Mouse (Mus musculus) olfactory bulb, adult 2 months (tissue): Measurements from ENCODE around the gene Dusp1. TPM values are rescaled to one million over a fixed set of nuclear protein-coding genes. Genes with fewer than 3 reads are reported as not detected.

Experiments used
- H3K27ac ChIP-seq: fragments of 200-500 bp; 2 replicates; pipeline ENCODE4 v1.5.1; 2012; ENCODE audit warnings: low read depth, low read length; ENCODE audit not compliant: insufficient read depth
- H3K4me1 ChIP-seq: fragments of 200-500 bp; 2 replicates; pipeline ENCODE4 v1.6.1; 2012; ENCODE audit warnings: low read length; ENCODE audit not compliant: control insufficient read depth, insufficient read depth
- H3K4me3 ChIP-seq: fragments of 200-500 bp; 2 replicates; pipeline ENCODE4 v1.5.1; 2012; ENCODE audit warnings: mild to moderate bottlenecking, low read depth, low read length, moderate library complexity; ENCODE audit not compliant: insufficient read depth
- CTCF ChIP-seq: fragments of 200-500 bp; IDR thresholded peaks from 2 replicates; pipeline ENCODE4 v1.5.1; 2012; ENCODE audit warnings: low read depth, mild to moderate bottlenecking, low read length, moderate library complexity; ENCODE audit not compliant: insufficient read depth
- POLR2A ChIP-seq: fragments of 200-500 bp; IDR thresholded peaks from 2 replicates; pipeline ENCODE4 v1.6.1; 2012; ENCODE audit warnings: mild to moderate bottlenecking, low read depth, low read length, moderate library complexity; ENCODE audit not compliant: insufficient read depth
- WGBS: fragments of 180-500 bp; shearing (Covaris S2); methylation state at CpG from one replicate; pipeline ENCODE4 v1.1.7; 2018; 5-methylcytosine and 5-hydroxymethylcytosine counted together
- polyA plus RNA-seq: library from polyadenylated mRNA; stranded (reverse); fragments of >200 nt; gene quantifications from 2 replicates; pipeline ENCODE4 v1.2.4, GENCODE M21; 2012; ENCODE audit warnings: low replicate concordance; ENCODE audit not compliant: missing spikeins, insufficient read depth, insufficient read length

Dusp1 gene
- polyA plus RNA-seq, 1 experiment, result not detected

DNA sequence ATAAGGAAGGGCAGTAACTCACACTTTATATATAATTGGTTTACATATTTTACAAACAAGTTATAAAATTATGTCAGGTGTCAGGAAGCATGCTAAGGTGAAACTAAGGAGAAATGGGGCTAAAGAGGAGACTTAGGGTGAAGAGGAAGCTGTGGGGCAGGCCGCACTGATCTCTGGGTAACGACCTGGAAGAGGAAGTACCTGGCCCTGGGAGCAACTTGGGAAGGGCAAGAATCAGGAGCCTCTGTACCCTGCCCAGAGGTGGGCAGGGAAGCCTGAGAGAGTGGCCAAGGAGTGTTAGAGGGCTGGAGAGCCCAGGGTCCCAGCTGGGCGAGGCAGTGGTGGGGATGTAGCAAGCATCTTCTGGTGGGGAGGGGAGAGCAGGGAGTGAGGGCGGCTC is 81.0 kb downstream of the Dusp1 start:
- TF ChIP-seq CTCF (no peak), POLR2A (no peak)
- Histone ChIP-seq H3K27ac (no peak overlapping the region), H3K4me3 (no peak overlapping the region), H3K4me1 (peaks cover 9% of the 10 kb centered on the region; the same call in 1 of the 2 replicates)
- 94% methylated on average over 4 of the region's 4 CpGs for WGBS

DNA sequence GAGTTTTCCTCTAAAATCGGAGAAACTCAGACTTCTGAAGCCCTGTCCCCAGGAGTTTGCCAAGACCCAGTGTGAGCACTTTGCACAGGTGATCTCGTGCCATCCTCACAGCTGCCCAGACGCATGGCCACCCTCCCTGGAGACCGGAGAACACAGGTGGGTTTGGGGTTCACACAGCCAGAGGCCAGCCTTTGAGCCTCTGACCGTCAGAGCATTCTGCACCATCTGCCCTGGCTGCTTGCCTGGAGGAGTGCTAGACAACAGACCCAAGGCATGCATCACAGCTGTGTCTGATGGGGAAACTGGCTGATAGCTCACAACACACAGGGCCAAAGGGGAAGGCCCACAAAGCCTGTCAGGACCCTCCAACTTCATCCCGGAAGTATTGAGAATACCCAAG is 82.3 kb downstream of the Dusp1 start:
- 77% methylated on average over 6 of the region's 6 CpGs for WGBS
- Histone ChIP-seq H3K4me1 (peaks cover 9% of the 10 kb centered on the region; the same call in 1 of the 2 replicates), H3K4me3 (no peak overlapping the region), H3K27ac (no peak overlapping the region)
- TF ChIP-seq CTCF (no peak), POLR2A (no peak)

DNA sequence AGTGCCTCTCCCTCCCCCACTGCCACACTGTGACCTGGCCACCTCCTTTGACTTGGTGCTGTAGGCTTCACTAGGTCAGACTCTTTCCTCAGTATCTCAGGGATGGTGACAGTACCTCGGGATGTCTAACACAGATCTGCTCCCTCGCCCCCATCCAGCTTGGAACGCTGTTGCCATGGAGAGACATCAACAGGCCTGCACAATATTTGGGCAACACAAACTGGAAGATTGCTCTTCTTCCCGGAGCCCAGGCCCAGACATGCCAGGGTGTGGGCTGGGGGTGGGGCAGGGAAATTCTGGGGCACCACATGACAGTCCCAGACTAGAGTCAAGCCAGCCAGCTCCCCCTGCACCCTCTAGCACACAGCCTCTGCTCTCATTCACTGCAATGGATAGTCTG is 83.3 kb downstream of the Dusp1 start:
- Histone ChIP-seq H3K27ac (no peak overlapping the region), H3K4me1 (peaks cover 9% of the 10 kb centered on the region; the same call in 1 of the 2 replicates), H3K4me3 (no peak overlapping the region)
- 50% methylated on average over 4 of the region's 4 CpGs for WGBS
- TF ChIP-seq CTCF, result no peak
- no peak for TF ChIP-seq POLR2A

DNA sequence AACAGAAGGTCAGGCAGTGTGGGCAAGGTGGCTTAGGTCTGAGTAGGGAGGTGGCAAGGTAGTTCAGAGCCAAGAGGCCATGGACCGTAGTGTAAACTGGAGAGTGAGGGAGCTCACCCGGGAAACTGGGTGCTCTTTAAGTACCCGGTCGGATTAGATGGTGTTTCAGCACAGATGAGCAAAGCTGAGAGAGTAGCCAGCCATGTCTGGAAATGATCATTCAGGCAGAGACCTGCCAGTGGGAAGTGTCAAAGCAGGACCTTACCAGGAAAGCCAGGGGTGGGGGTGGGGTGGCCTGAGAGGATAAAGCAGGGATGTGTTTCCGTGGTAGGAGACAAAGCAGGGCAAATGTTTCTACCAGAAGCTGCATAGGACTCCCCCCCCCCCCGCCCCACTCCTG is 85.1 kb downstream of the Dusp1 start:
- Histone ChIP-seq H3K4me1 (peaks cover 9% of the 10 kb centered on the region; the same call in 1 of the 2 replicates), H3K4me3 (no peak overlapping the region), H3K27ac (no peak overlapping the region)
- TF ChIP-seq CTCF (no peak), POLR2A (no peak)
- WGBS, result 80% methylated on average over 6 of the region's 6 CpGs

DNA sequence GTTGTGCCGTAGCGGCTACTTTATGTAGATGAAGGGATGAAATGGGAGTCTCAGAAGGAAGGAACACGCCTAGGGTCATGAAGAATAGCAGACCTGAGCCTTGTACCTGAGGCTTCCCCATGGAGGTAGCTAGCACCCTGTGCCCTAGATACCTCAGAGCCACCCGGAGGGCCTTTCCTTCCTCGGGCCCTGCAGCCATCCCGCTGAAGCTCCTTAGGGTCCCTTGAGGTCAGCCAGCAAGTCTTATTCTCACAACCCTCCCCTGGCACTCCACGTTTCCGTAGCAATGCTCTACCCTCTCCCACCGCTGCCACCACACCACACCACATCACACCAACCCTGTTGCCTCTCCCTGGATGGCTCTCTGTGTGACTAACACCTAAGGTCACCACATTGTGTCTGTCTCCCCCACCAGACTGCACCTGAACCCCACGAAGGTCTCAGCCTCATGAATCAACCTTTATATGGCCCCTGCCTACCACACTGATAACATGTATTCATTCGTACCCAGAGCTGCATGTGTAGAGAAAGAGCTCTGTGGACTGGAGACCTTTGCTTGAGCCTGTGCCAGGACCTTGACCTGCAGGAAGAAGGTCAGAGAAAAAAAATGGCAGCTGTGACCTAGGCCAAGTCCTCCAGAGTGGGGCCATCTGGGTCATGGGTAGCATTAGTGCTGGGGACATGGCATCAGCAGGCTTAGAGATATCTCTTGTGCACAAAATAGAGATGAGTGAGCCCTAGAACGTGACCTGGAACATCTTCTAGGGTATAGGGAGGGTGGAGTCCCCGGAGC is 93.6 kb downstream of the Dusp1 start:
- Histone ChIP-seq H3K27ac (no peak overlapping the region), H3K4me1 (peaks cover 3% of the 10 kb centered on the region; the same call in 1 of the 2 replicates), H3K4me3 (no peak overlapping the region)
- 92% methylated on average over 13 of the region's 13 CpGs for WGBS
- TF ChIP-seq POLR2A (no peak), CTCF (no peak)

DNA sequence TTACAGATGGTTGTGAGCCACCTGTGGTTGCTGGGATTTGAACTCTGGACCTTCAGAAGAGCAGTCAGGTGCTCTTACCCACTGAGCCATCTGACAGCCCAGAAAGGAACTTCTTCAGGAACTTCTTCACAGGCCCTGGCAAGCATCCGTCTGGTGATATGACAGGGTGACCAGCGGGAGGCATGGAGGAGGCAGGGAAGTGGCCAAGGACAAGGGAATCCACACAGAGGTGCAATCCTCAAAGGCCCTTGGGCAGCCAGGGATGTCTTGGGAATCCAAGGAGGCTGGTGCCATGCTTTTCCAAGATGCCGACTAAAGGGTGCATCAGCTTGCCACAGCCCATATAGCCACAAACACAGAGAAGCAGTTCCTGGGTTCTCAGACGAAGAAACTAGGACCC is 94.3 kb downstream of the Dusp1 start:
- 81% methylated on average over 4 of the region's 4 CpGs for WGBS
- H3K4me3 ChIP-seq, result no peak overlapping the region
- H3K27ac ChIP-seq, result no peak overlapping the region
- TF ChIP-seq POLR2A (no peak), CTCF (no peak)
- H3K4me1 ChIP-seq, result peaks cover 3% of the 10 kb centered on the region; the same call in 1 of the 2 replicates

DNA sequence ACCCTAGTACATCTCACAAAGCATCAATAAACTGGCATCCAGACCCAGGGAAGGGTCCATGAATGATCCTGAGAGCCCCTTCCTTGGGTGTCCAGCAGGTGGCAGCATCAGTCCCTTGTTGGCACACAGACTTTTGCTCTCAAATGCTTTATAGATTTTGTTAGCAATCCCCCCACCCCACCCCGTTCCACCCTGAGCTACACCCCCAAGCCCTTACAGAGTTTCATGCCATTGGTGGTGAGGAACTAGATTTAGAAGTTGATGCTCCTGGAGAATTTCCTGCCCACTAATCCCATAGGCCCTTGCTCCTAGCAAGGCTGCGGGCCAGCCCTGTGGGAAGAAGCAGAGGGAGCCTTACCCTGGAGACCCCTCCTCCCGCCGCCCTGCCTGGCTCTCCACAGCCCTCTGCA is 95.2 kb downstream of the Dusp1 start:
- TF ChIP-seq POLR2A (no peak), CTCF (peak; percentile 65)
- Histone ChIP-seq H3K27ac (no peak overlapping the region), H3K4me1 (peaks cover 3% of the 10 kb centered on the region; the same call in 1 of the 2 replicates), H3K4me3 (no peak overlapping the region)
- WGBS, result 11% methylated on average over 4 of the region's 4 CpGs

DNA sequence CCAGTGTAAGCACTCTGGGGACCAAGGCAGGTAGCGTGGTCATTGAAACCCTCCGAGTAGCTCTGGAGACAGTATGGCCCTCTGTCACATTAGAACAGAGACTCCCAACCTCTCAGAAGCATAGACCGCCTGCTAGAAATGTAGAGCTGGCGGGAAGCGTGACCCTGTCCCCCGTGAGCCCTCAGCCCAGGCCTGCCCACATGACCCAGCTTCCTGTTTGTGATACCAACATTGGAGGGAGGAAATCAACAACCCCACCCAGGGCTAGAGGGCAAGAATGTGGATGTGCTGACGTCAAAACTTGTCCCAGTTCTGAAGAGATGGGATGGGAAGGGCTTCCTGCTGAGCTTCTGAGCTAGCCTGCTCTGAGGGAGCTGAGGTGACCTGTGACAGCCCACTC is 97.0 kb downstream of the Dusp1 start:
- no peak for TF ChIP-seq POLR2A
- no peak for TF ChIP-seq CTCF
- Histone ChIP-seq H3K4me1 (peaks cover 3% of the 10 kb centered on the region; the same call in 1 of the 2 replicates), H3K27ac (no peak overlapping the region), H3K4me3 (no peak overlapping the region)
- 84% methylated on average over 7 of the region's 7 CpGs for WGBS

DNA sequence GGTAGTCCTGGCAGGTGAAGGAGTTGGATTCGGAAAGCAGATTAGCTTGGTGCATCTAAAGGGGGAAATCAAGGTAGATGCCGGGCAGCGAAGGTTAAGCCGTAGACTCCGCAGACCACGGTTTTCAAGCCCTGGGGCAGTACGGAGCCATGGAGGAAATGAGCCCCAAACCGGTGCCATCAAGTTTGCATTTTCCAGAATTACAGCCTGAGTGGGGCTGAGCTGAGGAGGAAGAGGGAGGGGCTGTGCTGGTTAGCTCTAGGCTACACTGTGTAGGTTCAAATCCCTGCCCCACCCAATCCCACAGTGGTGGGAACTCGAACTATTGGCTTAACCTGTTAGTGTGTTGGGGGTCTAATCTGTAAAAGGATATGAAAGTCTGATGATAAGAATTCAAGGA is 97.4 kb downstream of the Dusp1 start:
- WGBS, result 85% methylated on average over 9 of the region's 9 CpGs
- peaks cover 3% of the 10 kb centered on the region; the same call in 1 of the 2 replicates for H3K4me1 ChIP-seq
- no peak for TF ChIP-seq POLR2A
- TF ChIP-seq CTCF, result no peak
- no peak overlapping the region for H3K27ac ChIP-seq
- no peak overlapping the region for H3K4me3 ChIP-seq

DNA sequence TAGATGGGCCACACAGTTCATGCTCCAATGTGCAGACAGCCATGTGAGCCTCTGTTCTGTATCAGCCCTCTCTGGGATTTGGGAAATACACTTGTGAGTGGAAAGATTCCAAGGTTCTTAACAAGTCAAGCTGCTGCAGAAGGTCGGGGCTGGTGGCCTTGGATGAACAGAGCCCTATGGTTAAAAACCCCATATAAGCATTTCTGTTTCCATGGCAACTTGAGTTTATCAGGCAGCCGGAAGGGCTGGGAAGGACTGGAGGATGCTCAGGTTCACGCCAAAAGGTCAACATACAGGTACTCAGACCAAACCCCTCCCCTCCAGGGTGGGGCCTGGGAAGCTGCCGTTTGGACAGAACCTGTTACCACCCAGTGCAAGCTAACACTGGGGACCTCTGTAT is 97.9 kb downstream of the Dusp1 start:
- TF ChIP-seq CTCF (no peak), POLR2A (no peak)
- WGBS, result 43% methylated on average over 4 of the region's 4 CpGs
- Histone ChIP-seq H3K4me3 (no peak overlapping the region), H3K4me1 (peaks cover 3% of the 10 kb centered on the region; the same call in 1 of the 2 replicates), H3K27ac (no peak overlapping the region)
